Comparison of ENCODE assay signal across 17 mouse cellular contexts in genomic region chr3:89807881-89808280, GRCm38 (mm10). TPM values are rescaled to one million over a fixed set of nuclear protein-coding genes. Genes with fewer than 3 reads are reported as not detected.
DNase-seq lines count a peak whose midpoint lies in the region; ATAC-seq lines count a peak whose summit lies in the region.
"Had no signal": no experiment of that assay in that cellular context is flagged by ENCODE, and none has a peak within 500 bp of the region (broad histone marks: within the 10 kb centered on the region; RNA-seq: fewer than 3 reads in every experiment).

No protein-coding gene starts in this region.

- no peak overlapping the region for H3K9ac ChIP-seq in kidney, embryonic 15.5 days
- no peak overlapping the region for H3K9ac ChIP-seq in embryonic facial prominence, embryonic 14.5 days (ENCODE audit: low read depth, low read length)
- H3K9ac ChIP-seq in midbrain, embryonic 11.5 days (ENCODE audit: low read length): no peak overlapping the region
- H3K9ac ChIP-seq: forebrain, embryonic 12.5 days; limb, embryonic 13.5 days had no signal

- H3K4me3 ChIP-seq in kidney, embryonic 15.5 days (replicated peaks): no peak overlapping the region
- no peak overlapping the region for H3K4me3 ChIP-seq in embryonic facial prominence, embryonic 14.5 days (ENCODE audit: low read depth, low read length)
- no peak overlapping the region for H3K4me3 ChIP-seq in midbrain, embryonic 11.5 days (ENCODE audit: low read depth, low read length)
- H3K4me3 ChIP-seq: forebrain, embryonic 12.5 days; limb, embryonic 13.5 days; myocyte had no signal

- no peaks in the 10 kb centered on the region for H3K4me1 ChIP-seq in kidney, embryonic 15.5 days
- H3K4me1 ChIP-seq in embryonic facial prominence, embryonic 14.5 days (ENCODE audit: control insufficient read depth, insufficient read depth, low read length): no peaks in the 10 kb centered on the region
- H3K4me1 ChIP-seq in midbrain, embryonic 11.5 days (ENCODE audit: control insufficient read depth, insufficient read depth, low read length): no peaks in the 10 kb centered on the region
- H3K4me1 ChIP-seq: forebrain, embryonic 12.5 days; limb, embryonic 13.5 days had no signal

- H3K4me2 ChIP-seq in kidney, embryonic 15.5 days: no peak overlapping the region
- H3K4me2 ChIP-seq in embryonic facial prominence, embryonic 14.5 days (ENCODE audit: low read depth, low read length): no peak overlapping the region
- no peak overlapping the region for H3K4me2 ChIP-seq in midbrain, embryonic 11.5 days
- H3K4me2 ChIP-seq: forebrain, embryonic 12.5 days; limb, embryonic 13.5 days had no signal

- H3K9me3 ChIP-seq in kidney, embryonic 15.5 days (replicated peaks): no peaks in the 10 kb centered on the region
- H3K9me3 ChIP-seq in embryonic facial prominence, embryonic 14.5 days (ENCODE audit: control insufficient read depth, low read length): no peaks in the 10 kb centered on the region
- H3K9me3 ChIP-seq in midbrain, embryonic 11.5 days (ENCODE audit: control insufficient read depth, low read length): no peaks in the 10 kb centered on the region
- H3K9me3 ChIP-seq: forebrain, embryonic 12.5 days; limb, embryonic 13.5 days had no signal

- H3K36me3 ChIP-seq in kidney, embryonic 15.5 days: no peaks in the 10 kb centered on the region
- no peaks in the 10 kb centered on the region for H3K36me3 ChIP-seq in embryonic facial prominence, embryonic 14.5 days (ENCODE audit: control insufficient read depth, insufficient read depth, low read length)
- no peaks in the 10 kb centered on the region for H3K36me3 ChIP-seq in midbrain, embryonic 11.5 days (ENCODE audit: control insufficient read depth, insufficient read depth, low read length)
- H3K36me3 ChIP-seq: forebrain, embryonic 12.5 days; limb, embryonic 13.5 days had no signal

- 0 out of 2 replicates have a peak, but pooled peaks have one; percentile 36 for ATAC-seq in kidney, embryonic 15.5 days (replicated peaks; ENCODE audit: low FRiP score)
- ATAC-seq in embryonic facial prominence, embryonic 14.5 days (ENCODE audit: low read depth): peak; percentile 47; the same call in 1 of the 2 replicates
- peak; percentile 67 for ATAC-seq in megakaryocyte-erythroid progenitor cell, adult 5-6 weeks (replicated peaks; ENCODE audit: low FRiP score, low TSS enrichment, poor library complexity, severe bottlenecking)
- no peak for ATAC-seq in midbrain, embryonic 11.5 days (ENCODE audit: low FRiP score)
- ATAC-seq: lung, postnatal 0 days had no signal

- H3K27me3 ChIP-seq in kidney, embryonic 15.5 days: no peaks in the 10 kb centered on the region
- no peaks in the 10 kb centered on the region for H3K27me3 ChIP-seq in embryonic facial prominence, embryonic 14.5 days (replicated peaks; ENCODE audit: control insufficient read depth, insufficient read depth, low read length)
- H3K27me3 ChIP-seq in midbrain, embryonic 11.5 days (ENCODE audit: control insufficient read depth, insufficient read depth, low read length): no peaks in the 10 kb centered on the region

- WGBS in kidney, embryonic 15.5 days: 76% methylated on average over 5 of the region's 5 CpGs
- WGBS in embryonic facial prominence, embryonic 14.5 days: 72% methylated on average over 5 of the region's 5 CpGs
- WGBS in large intestine, adult 2 months: 40% methylated on average over 5 of the region's 5 CpGs
- 84% methylated on average over 5 of the region's 5 CpGs for WGBS in midbrain, embryonic 11.5 days

- no peak for DNase-seq in kidney, postnatal 25 days
- no peak for DNase-seq in embryonic facial prominence, embryonic 14.5 days (ENCODE audit: low spot score)
- peak; percentile 27 for DNase-seq in large intestine, adult 2 months (ENCODE audit: low read depth, low spot score)
- no peak for DNase-seq in midbrain, embryonic 11.5 days (ENCODE audit: low spot score, missing footprints)
- DNase-seq in embryo, embryonic 10.5 days (ENCODE audit: low spot score): no peak
- DNase-seq in cerebellum, adult 8-10 months: no peak
- DNase-seq: adrenal gland, adult 8-10 months; cerebellum, postnatal 14 days; heart, postnatal 14 days; thymus, adult 2 months had no signal

- no peak overlapping the region for H3K27ac ChIP-seq in kidney, embryonic 15.5 days
- no peak overlapping the region for H3K27ac ChIP-seq in embryonic facial prominence, embryonic 14.5 days (replicated peaks; ENCODE audit: low read depth, low read length)
- H3K27ac ChIP-seq in midbrain, embryonic 11.5 days (ENCODE audit: low read depth, low read length): no peak overlapping the region
- H3K27ac ChIP-seq: forebrain, embryonic 12.5 days; limb, embryonic 13.5 days had no signal

RNA-seq across cellular contexts. Expression of gene She, which starts 23.3 kb away (rescaled TPM):
- polyA plus RNA-seq in kidney, embryonic 15.5 days (2015; fragmentation: Nextera tagmentation; extraction: Ambion mirVana): 6.6 and 7.5 TPM in 2 replicates
- 5.2 and 6.0 TPM in 2 replicates for polyA plus RNA-seq in embryonic facial prominence, embryonic 14.5 days (2014; fragmentation: Nextera tagmentation; extraction: Ambion mirVana)
- polyA plus RNA-seq in large intestine, adult 2 months (2012; rRNA removed): 0.60 and 0.86 TPM in 2 replicates
- not detected in 2 replicates for total RNA-seq in megakaryocyte-erythroid progenitor cell, adult 5-6 weeks (2014; fragmentation: Nextera tagmentation)
- total RNA-seq in megakaryocyte-erythroid progenitor cell, adult 5-6 weeks (2017): not detected in 2 replicates
- polyA plus RNA-seq in midbrain, embryonic 11.5 days (2014; fragmentation: Nextera tagmentation; extraction: Ambion mirVana): 2.0 and 2.3 TPM in 2 replicates
- polyA plus RNA-seq: C2C12, myocyte had no signal

RNA-seq across cellular contexts. Expression of gene Ube2q1, which starts 34.5 kb away (rescaled TPM):
- 11.0 and 12.5 TPM in 2 replicates for polyA plus RNA-seq in kidney, embryonic 15.5 days (2015; fragmentation: Nextera tagmentation; extraction: Ambion mirVana)
- 20.4 and 21.7 TPM in 2 replicates for polyA plus RNA-seq in embryonic facial prominence, embryonic 14.5 days (2014; fragmentation: Nextera tagmentation; extraction: Ambion mirVana)
- polyA plus RNA-seq in large intestine, adult 2 months (2012; rRNA removed): 24.6 and 26.2 TPM in 2 replicates
- total RNA-seq in megakaryocyte-erythroid progenitor cell, adult 5-6 weeks (2014; fragmentation: Nextera tagmentation): 51.3 and 53.5 TPM in 2 replicates
- 89.0 and 89.6 TPM in 2 replicates for total RNA-seq in megakaryocyte-erythroid progenitor cell, adult 5-6 weeks (2017)
- 20.4 and 22.7 TPM in 2 replicates for polyA plus RNA-seq in midbrain, embryonic 11.5 days (2014; fragmentation: Nextera tagmentation; extraction: Ambion mirVana)

RNA-seq across cellular contexts. Expression of gene Chrnb2, which starts 43.4 kb away (rescaled TPM):
- polyA plus RNA-seq in kidney, embryonic 15.5 days (2015; fragmentation: Nextera tagmentation; extraction: Ambion mirVana): 0.57 and 0.75 TPM in 2 replicates
- 1.7 and 1.8 TPM in 2 replicates for polyA plus RNA-seq in embryonic facial prominence, embryonic 14.5 days (2014; fragmentation: Nextera tagmentation; extraction: Ambion mirVana)
- polyA plus RNA-seq in large intestine, adult 2 months (2012; rRNA removed): 0.90 and 1.3 TPM in 2 replicates
- 1.0 and 1.9 TPM in 2 replicates for total RNA-seq in megakaryocyte-erythroid progenitor cell, adult 5-6 weeks (2014; fragmentation: Nextera tagmentation)
- 0.38 and 0.76 TPM in 2 replicates for total RNA-seq in megakaryocyte-erythroid progenitor cell, adult 5-6 weeks (2017)
- polyA plus RNA-seq in midbrain, embryonic 11.5 days (2014; fragmentation: Nextera tagmentation; extraction: Ambion mirVana): 13.5 and 13.6 TPM in 2 replicates
